Mouse (Mus musculus) bone marrow macrophage, adult 2 months (primary cell): Measurements from ENCODE around the gene Gm17622.

Source experiments
- CTCF ChIP-seq: IDR thresholded peaks from 2 replicates; pipeline ENCODE4 v1.5.1; 2012; ENCODE audit warnings: low read depth, mild to moderate bottlenecking, low read length, moderate library complexity
- POLR2A ChIP-seq: IDR thresholded peaks from 2 replicates; pipeline ENCODE4 v1.6.1; 2012; ENCODE audit warnings: mild to moderate bottlenecking, low read depth, low read length, borderline replicate concordance

GRCm38 (mm10) chr13:96458606-96459005, 31.9 kb upstream of the Gm17622 start:
- TF ChIP-seq CTCF (no peak), POLR2A (no peak)
